In genomic region chr2:156111358-156112079, GRCm38 (mm10) we compare ENCODE assay signal across 8 mouse cellular contexts. TPM values are rescaled to one million over a fixed set of nuclear protein-coding genes. Genes with fewer than 3 reads are reported as not detected.
DNase-seq lines count a peak whose midpoint lies in the region; ATAC-seq and TF ChIP-seq lines count a peak whose summit lies in the region.

Cpne1 (minus strand) TSS chr2:156111965.
Rbm12 (minus strand) TSS chr2:156111978.

- no peak for TF ChIP-seq RAD21 in MEL (IDR thresholded peaks at IDR 0.05; ENCODE audit: low read depth, low read length)

- peak; percentile 81 to 96 for ATAC-seq in hematopoietic stem cell, adult 5-6 weeks (replicated peaks in 1 of 2; ENCODE audit: insufficient read depth in 1 of 2, low FRiP score in 2 of 2, low TSS enrichment in 1 of 2, low read depth in 1 of 2, poor library complexity in 2 of 2, severe bottlenecking in 2 of 2)
- ATAC-seq in lung, embryonic 16.5 days (ENCODE audit: low read depth) = peak; percentile 96

- no peak for TF ChIP-seq CTCF in MEL (IDR thresholded peaks at IDR 0.05 in 2 of 3, conservative IDR thresholded peaks at IDR 0.05 in 1 of 3; ENCODE audit: control insufficient read depth in 1 of 3, insufficient read depth in 1 of 3, low read depth in 2 of 3, low read length in 3 of 3, poor library complexity in 1 of 3, severe bottlenecking in 1 of 3)
- TF ChIP-seq CTCF in cerebellum, adult 2 months (IDR thresholded peaks at IDR 0.05; ENCODE audit: borderline replicate concordance, insufficient read depth, low read depth, low read length) = no peak

- H3K36me3 ChIP-seq in MEL (ENCODE audit: control insufficient read depth in 1 of 2, insufficient read depth in 2 of 2, low read length in 2 of 2) = peaks cover 5 to 28% of the 10 kb centered on the region in 2 experiments; a peak in 3 of 4 replicates
- no peaks in the 10 kb centered on the region for H3K36me3 ChIP-seq in lung, embryonic 16.5 days (ENCODE audit: control insufficient read depth, insufficient read depth, low read length)

- peaks cover 9 to 16% of the 10 kb centered on the region in 2 experiments for H3K4me1 ChIP-seq in MEL (ENCODE audit: control insufficient read depth in 1 of 2, insufficient read depth in 2 of 2, low read length in 2 of 2)
- H3K4me1 ChIP-seq in cerebellum, adult 2 months (ENCODE audit: control insufficient read depth, insufficient read depth, low read length) = no peaks in the 10 kb centered on the region
- peaks cover 10% of the 10 kb centered on the region for H3K4me1 ChIP-seq in lung, embryonic 16.5 days (replicated peaks; ENCODE audit: control insufficient read depth, insufficient read depth, low read length)

- 1% methylated on average over 74 of the region's 74 CpGs for WGBS in cerebellum, adult 2 months
- under 1% methylated on average over 65 of the region's 74 CpGs for WGBS in lung, embryonic 16.5 days

- TF ChIP-seq EP300 in MEL (IDR thresholded peaks at IDR 0.05; ENCODE audit: low read depth in 1 of 2, low read length in 2 of 2) = no peak

- H3K79me2 ChIP-seq in MEL (ENCODE audit: control insufficient read depth, insufficient read depth, low read length, poor library complexity) = peaks cover 49% of the 10 kb centered on the region

- DNase-seq in MEL (ENCODE audit: low read depth, low spot score) = peak; percentile 95
- peak; percentile 90 to 93 for DNase-seq in cerebellum, adult 2 months
- peak; percentile 93 for DNase-seq in forelimb bud, embryonic 11.5 days (ENCODE audit: low read depth, low spot score)
- DNase-seq in layer of hippocampus, adult 9-10 months (ENCODE audit: low spot score) = peak; percentile 72
- DNase-seq in ovary, postnatal 10 days (ENCODE audit: low spot score) = peak; percentile 84
- DNase-seq in thymus, postnatal 10 days (ENCODE audit: low spot score in 2 of 2) = peak; percentile 91 to 95

- H3K4me3 ChIP-seq in MEL (ENCODE audit: control insufficient read depth in 1 of 2, insufficient read depth in 1 of 2, low read depth in 2 of 2, low read length in 2 of 2) = peak within 1 kb of the TSS; percentile 66 to 95
- peak within 1 kb of the TSS; percentile 83 for H3K4me3 ChIP-seq in cerebellum, adult 2 months (replicated peaks; ENCODE audit: insufficient read depth, low read depth, low read length)
- peak within 1 kb of the TSS; percentile 83 for H3K4me3 ChIP-seq in lung, embryonic 16.5 days (ENCODE audit: low read length)

- H3K27me3 ChIP-seq in MEL (ENCODE audit: control insufficient read depth in 1 of 2, insufficient read depth in 2 of 2, low read length in 2 of 2) = no peaks in the 10 kb centered on the region
- no peaks in the 10 kb centered on the region for H3K27me3 ChIP-seq in cerebellum, adult 2 months (ENCODE audit: control insufficient read depth, insufficient read depth, low read length)
- no peaks in the 10 kb centered on the region for H3K27me3 ChIP-seq in lung, embryonic 16.5 days (ENCODE audit: control insufficient read depth, insufficient read depth, low read depth, low read length)

- TF ChIP-seq POLR2A in MEL (IDR thresholded peaks at IDR 0.05; ENCODE audit: control insufficient read depth in 1 of 2, insufficient read depth in 1 of 2, low read depth in 1 of 2, low read length in 2 of 2, poor library complexity in 1 of 2) = peak; percentile 89; a peak in 3 of 4 replicates
- peak; percentile 76; the same call in 1 of the 2 replicates for TF ChIP-seq POLR2A in cerebellum, adult 2 months (IDR thresholded peaks at IDR 0.05; ENCODE audit: borderline replicate concordance, insufficient read depth, low read length)

- no peaks in the 10 kb centered on the region for H3K9me3 ChIP-seq in MEL (replicated peaks; ENCODE audit: insufficient read depth, low read length)
- H3K9me3 ChIP-seq in lung, embryonic 16.5 days (ENCODE audit: control insufficient read depth, low read length) = no peaks in the 10 kb centered on the region

- peak within 1 kb of the TSS; percentile 78 for H3K27ac ChIP-seq in MEL (ENCODE audit: control insufficient read depth, low read depth, low read length)
- H3K27ac ChIP-seq in cerebellum, adult 2 months (ENCODE audit: insufficient read depth, low read length) = peak within 1 kb of the TSS; percentile 88
- peak within 1 kb of the TSS; percentile 77 for H3K27ac ChIP-seq in lung, embryonic 16.5 days (ENCODE audit: low read length)

- H3K4me2 ChIP-seq in lung, embryonic 16.5 days (ENCODE audit: low read depth, low read length) = peak within 1 kb of the TSS; percentile 73

- peak within 1 kb of the TSS; percentile 98 for H3K9ac ChIP-seq in MEL (ENCODE audit: control insufficient read depth, low read depth, low read length, poor library complexity, severe bottlenecking)
- peak within 1 kb of the TSS; percentile 90 for H3K9ac ChIP-seq in lung, embryonic 16.5 days (ENCODE audit: low read length)

TF ChIP-seq in MEL, 35 proteins besides CTCF, POLR2A, EP300 and RAD21:
- TF ChIP-seq CHD2 (IDR thresholded peaks at IDR 0.05; ENCODE audit: low read length) = no peak
- no peak for TF ChIP-seq RCOR1 (IDR thresholded peaks at IDR 0.05; ENCODE audit: low read depth, low read length)
- TF ChIP-seq POLR2AphosphoS2 (IDR thresholded peaks at IDR 0.05; ENCODE audit: low read length) = peak; percentile 90; the same call in 1 of the 2 replicates
- TF ChIP-seq ELF1 (IDR thresholded peaks at IDR 0.05; ENCODE audit: low read depth, low read length) = peak; percentile 65; the same call in 1 of the 2 replicates
- TF ChIP-seq TAL1 (IDR thresholded peaks at IDR 0.05; ENCODE audit: low read length) = no peak
- no peak for TF ChIP-seq BHLHE40 (IDR thresholded peaks at IDR 0.05; ENCODE audit: borderline replicate concordance, low read depth, low read length)
- no peak for TF ChIP-seq MAFK (IDR thresholded peaks at IDR 0.05; ENCODE audit: borderline replicate concordance, low read depth, low read length)
- TF ChIP-seq NRF1 (IDR thresholded peaks at IDR 0.05; ENCODE audit: insufficient read depth, low read depth, low read length, poor library complexity, severe bottlenecking) = peak; percentile 85
- TF ChIP-seq ZC3H11A (IDR thresholded peaks at IDR 0.05; ENCODE audit: low read depth, low read length) = no peak
- TF ChIP-seq MYB (IDR thresholded peaks at IDR 0.05; ENCODE audit: low read depth, low read length) = no peak
- TF ChIP-seq TCF12 (IDR thresholded peaks at IDR 0.05; ENCODE audit: low read depth, low read length) = peak; percentile 69
- no peak for TF ChIP-seq E2F4 (IDR thresholded peaks at IDR 0.05; ENCODE audit: borderline replicate concordance, low read depth, low read length)
- no peak for TF ChIP-seq USF2 (IDR thresholded peaks at IDR 0.05; ENCODE audit: borderline replicate concordance in 1 of 2, insufficient read depth in 1 of 2, low read depth in 1 of 2, low read length in 2 of 2)
- TF ChIP-seq ZKSCAN1 (IDR thresholded peaks at IDR 0.05; ENCODE audit: low read depth, low read length) = no peak
- TF ChIP-seq KAT2A (conservative IDR thresholded peaks at IDR 0.05; ENCODE audit: low read depth, low read length) = no peak; the same call in 1 of the 2 replicates
- TF ChIP-seq GABPA (IDR thresholded peaks at IDR 0.05; ENCODE audit: low read depth, low read length) = no peak
- no peak for TF ChIP-seq MEF2A (IDR thresholded peaks at IDR 0.05; ENCODE audit: extremely low read depth, insufficient replicate concordance, low read depth, low read length, poor library complexity, severe bottlenecking)
- TF ChIP-seq MXI1 (IDR thresholded peaks at IDR 0.05; ENCODE audit: low read depth, low read length) = no peak
- no peak for TF ChIP-seq JUND (IDR thresholded peaks at IDR 0.05; ENCODE audit: low read depth, low read length)
- TF ChIP-seq GATA1 (IDR thresholded peaks at IDR 0.05; ENCODE audit: low read depth, low read length) = no peak
- TF ChIP-seq CHD1 (IDR thresholded peaks at IDR 0.05; ENCODE audit: low read depth, low read length) = no peak
- peak; percentile 82 for TF ChIP-seq USF1 (IDR thresholded peaks at IDR 0.05; ENCODE audit: low read depth, low read length)
- TF ChIP-seq UBTF (IDR thresholded peaks at IDR 0.05; ENCODE audit: borderline replicate concordance, insufficient read depth, low read depth, low read length) = peak; percentile 84; the same call in 1 of the 2 replicates
- peak; percentile 97 for TF ChIP-seq NELFE (IDR thresholded peaks at IDR 0.05; ENCODE audit: low read depth, low read length)
- TF ChIP-seq ETS1 (IDR thresholded peaks at IDR 0.05; ENCODE audit: low read depth, low read length) = no peak
- TF ChIP-seq SMC3 (IDR thresholded peaks at IDR 0.05; ENCODE audit: low read depth, low read length) = no peak
- peak; percentile 33; the same call in 1 of the 2 replicates for TF ChIP-seq SIN3A (IDR thresholded peaks at IDR 0.05; ENCODE audit: low read length)
- no peak for TF ChIP-seq MYC (IDR thresholded peaks at IDR 0.05; ENCODE audit: low read depth, low read length)
- peak; percentile 79 for TF ChIP-seq HCFC1 (IDR thresholded peaks at IDR 0.05; ENCODE audit: low read depth, low read length)
- TF ChIP-seq ZNF384 (IDR thresholded peaks at IDR 0.05; ENCODE audit: low read depth, low read length) = no peak
- TF ChIP-seq POLR2AphosphoS5 (IDR thresholded peaks at IDR 0.05; ENCODE audit: borderline replicate concordance, low read depth, low read length) = no peak
- TF ChIP-seq ZMIZ1 (IDR thresholded peaks at IDR 0.05; ENCODE audit: low read depth, low read length) = peak; percentile 85
- TF ChIP-seq MAZ (IDR thresholded peaks at IDR 0.05; ENCODE audit: low read depth, low read length) = peak; percentile 95
- TF ChIP-seq MAX (IDR thresholded peaks at IDR 0.05; ENCODE audit: low read length) = no peak
- TF ChIP-seq TBP (IDR thresholded peaks at IDR 0.05; ENCODE audit: low read depth, low read length) = peak; percentile 81; the same call in 1 of the 2 replicates

RNA-seq across cellular contexts. Expression of gene Cpne1, which starts in this region (rescaled TPM):
- total RNA-seq in MEL (2012; rRNA removed) = 22.5 and 32.0 TPM in 2 replicates
- polyA plus RNA-seq in MEL (2012; ENCODE audit: insufficient read depth in 1 of 2, insufficient read length in 2 of 2, low read depth in 1 of 2, low replicate concordance in 2 of 2, missing spikeins in 1 of 2) = 10 to 100 TPM in 1 of 2 experiments, not detected in 1; 52.8 TPM
- 50.9 and 54.3 TPM in 2 replicates for polyA plus RNA-seq in cerebellum, adult 2 months (2012; rRNA removed)
- 19.0 and 19.3 TPM in 2 replicates for total RNA-seq in hematopoietic stem cell, adult 5-6 weeks (2017)
- polyA plus RNA-seq in lung, embryonic 16.5 days (2015; fragmentation: Nextera tagmentation; extraction: Ambion mirVana) = 71.0 and 75.1 TPM in 2 replicates

RNA-seq across cellular contexts. Expression of gene Rbm12, which starts in this region (rescaled TPM):
- 13.4 and 15.3 TPM in 2 replicates for total RNA-seq in MEL (2012; rRNA removed)
- 10 to 100 TPM; 28.8 to 42.5 TPM for polyA plus RNA-seq in MEL (2012; ENCODE audit: insufficient read depth in 1 of 2, insufficient read length in 2 of 2, low read depth in 1 of 2, low replicate concordance in 2 of 2, missing spikeins in 1 of 2)
- 9.2 and 12.6 TPM in 2 replicates for polyA plus RNA-seq in cerebellum, adult 2 months (2012; rRNA removed)
- 30.1 and 79.7 TPM in 2 replicates for total RNA-seq in hematopoietic stem cell, adult 5-6 weeks (2017)
- 24.6 and 31.3 TPM in 2 replicates for polyA plus RNA-seq in lung, embryonic 16.5 days (2015; fragmentation: Nextera tagmentation; extraction: Ambion mirVana)

Comparison
In these comparisons a context has a peak if more than half of its experiments do, and no peak if none do; other contexts are left out.
1. Peak in every context shown above with its lines: DNase-seq, ATAC-seq, H3K4me3 ChIP-seq and H3K27ac ChIP-seq.